Mouse (Mus musculus): ENCODE data around the gene Snapin. TPM values are rescaled to one million over a fixed set of nuclear protein-coding genes. Genes with fewer than 3 reads are reported as not detected.

Gene Snapin
- polyA plus RNA-seq, 1 experiment from 2014 or later = 75.3 TPM

DNA sequence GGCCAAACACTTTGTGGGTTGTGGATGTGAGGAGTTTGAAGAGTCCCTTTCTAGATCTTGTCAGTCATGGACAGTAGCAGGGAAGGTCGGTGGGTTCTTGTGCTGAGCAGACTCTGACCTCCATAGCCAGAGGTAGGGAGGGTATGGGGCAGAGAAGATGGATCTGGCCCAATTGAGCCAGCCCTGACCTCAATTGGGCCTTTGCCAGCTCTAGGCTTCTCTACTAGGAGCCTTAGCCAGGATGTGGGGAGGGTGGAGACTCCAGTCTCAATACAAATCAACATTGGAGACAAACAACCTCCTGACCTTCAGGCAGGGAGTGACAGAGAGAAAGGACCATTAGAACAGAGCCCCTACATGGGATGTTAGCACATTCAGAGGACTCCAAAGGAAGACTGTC is 24.4 kb upstream of the Snapin start:
- peaks cover 10% of the 10 kb centered on the region for H3K36me3 ChIP-seq
- peak overlapping the region; percentile 80 for H3K9ac ChIP-seq
- no peaks in the 10 kb centered on the region for H3K9me3 ChIP-seq (replicated peaks)
- no peaks in the 10 kb centered on the region for H3K27me3 ChIP-seq (replicated peaks)
- H3K27ac ChIP-seq (ENCODE audit: poor library complexity, severe bottlenecking) = peak overlapping the region; percentile 55; the same call in 1 of the 2 replicates
- peaks cover 19% of the 10 kb centered on the region for H3K4me1 ChIP-seq (replicated peaks)
- WGBS = 35% methylated on average over 1 of the region's 1 CpGs
- peak overlapping the region; percentile 57 for H3K4me3 ChIP-seq
- peak; percentile 10; the same call in 1 of the 2 replicates for ATAC-seq (ENCODE audit: insufficient number of reproducible peaks, low FRiP score)
- peak overlapping the region; percentile 83 for H3K4me2 ChIP-seq

GRCm38 (mm10) chr3:90514691-90515090 is 23.9 kb upstream of the Snapin start:
- 0% methylated on average over 10 of the region's 10 CpGs for WGBS
- Histone ChIP-seq H3K4me3 (peak overlapping the region; percentile 57), H3K27me3 (replicated peaks) (no peaks in the 10 kb centered on the region), H3K27ac (ENCODE audit: poor library complexity, severe bottlenecking) (peak overlapping the region; percentile 78), H3K36me3 (peaks cover 9% of the 10 kb centered on the region), H3K4me2 (peak overlapping the region; percentile 83), H3K4me1 (replicated peaks) (peaks cover 19% of the 10 kb centered on the region), H3K9ac (peak overlapping the region; percentile 80), H3K9me3 (replicated peaks) (no peaks in the 10 kb centered on the region)
- peak; percentile 88 for ATAC-seq (ENCODE audit: insufficient number of reproducible peaks, low FRiP score)

DNA sequence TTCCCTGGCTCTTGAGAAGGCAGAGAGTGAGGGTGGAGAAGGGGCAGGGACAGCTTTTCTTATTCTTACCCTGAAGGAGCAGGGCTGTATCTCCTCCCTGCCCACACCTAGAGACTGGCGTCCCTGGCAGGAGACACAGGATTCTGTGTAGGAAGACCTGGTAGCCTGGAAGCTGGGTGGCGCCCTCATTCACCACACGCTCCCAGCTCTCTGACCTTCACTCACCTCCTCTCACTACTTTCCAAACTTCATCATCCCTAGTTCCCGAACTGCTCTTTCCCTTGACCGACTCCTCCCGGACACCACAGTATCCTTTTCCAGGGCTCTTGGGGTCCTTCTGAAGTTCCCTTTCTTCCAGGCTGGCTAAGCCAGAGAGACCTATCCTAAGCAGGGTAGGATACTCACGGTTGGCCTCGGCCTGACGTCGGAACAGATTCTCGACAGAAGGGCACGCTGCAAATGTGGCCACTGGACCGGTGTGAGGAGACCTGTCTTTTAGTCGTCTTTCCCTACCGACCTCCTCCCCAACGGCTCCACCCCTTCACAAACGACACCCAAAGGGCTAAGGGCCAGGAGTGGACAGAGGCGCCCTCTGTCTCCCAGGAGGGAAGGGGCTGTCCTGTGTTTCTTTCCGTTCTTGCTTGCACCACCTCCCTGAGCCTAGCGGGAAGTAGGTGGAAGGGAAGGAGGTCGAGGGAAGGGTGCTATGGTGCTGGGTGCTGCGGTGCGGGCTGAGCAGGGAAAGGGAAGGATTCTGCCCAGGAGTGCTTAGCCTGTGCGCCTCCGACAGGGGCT is 23.2 kb upstream of the Snapin start, which contains the start of the genes S100a1 and S100a13:
Gene S100a1 (minus strand): TSS at position 597 of the 795 bp plus-strand sequence.
Gene S100a13 (plus strand): TSS at position 640 of the 795 bp plus-strand sequence.
- ATAC-seq (ENCODE audit: insufficient number of reproducible peaks, low FRiP score) = peak; percentile 69
- Histone ChIP-seq H3K9ac (peak within 1 kb of the TSS; percentile 80), H3K36me3 (peaks cover 9% of the 10 kb centered on the region), H3K4me1 (replicated peaks) (peaks cover 19% of the 10 kb centered on the region), H3K4me3 (peak within 1 kb of the TSS; percentile 57), H3K27ac (ENCODE audit: poor library complexity, severe bottlenecking) (peak within 1 kb of the TSS; percentile 78), H3K27me3 (replicated peaks) (no peaks in the 10 kb centered on the region), H3K9me3 (replicated peaks) (no peaks in the 10 kb centered on the region), H3K4me2 (peak within 1 kb of the TSS; percentile 83)
- 2% methylated on average over 25 of the region's 25 CpGs for WGBS

DNA sequence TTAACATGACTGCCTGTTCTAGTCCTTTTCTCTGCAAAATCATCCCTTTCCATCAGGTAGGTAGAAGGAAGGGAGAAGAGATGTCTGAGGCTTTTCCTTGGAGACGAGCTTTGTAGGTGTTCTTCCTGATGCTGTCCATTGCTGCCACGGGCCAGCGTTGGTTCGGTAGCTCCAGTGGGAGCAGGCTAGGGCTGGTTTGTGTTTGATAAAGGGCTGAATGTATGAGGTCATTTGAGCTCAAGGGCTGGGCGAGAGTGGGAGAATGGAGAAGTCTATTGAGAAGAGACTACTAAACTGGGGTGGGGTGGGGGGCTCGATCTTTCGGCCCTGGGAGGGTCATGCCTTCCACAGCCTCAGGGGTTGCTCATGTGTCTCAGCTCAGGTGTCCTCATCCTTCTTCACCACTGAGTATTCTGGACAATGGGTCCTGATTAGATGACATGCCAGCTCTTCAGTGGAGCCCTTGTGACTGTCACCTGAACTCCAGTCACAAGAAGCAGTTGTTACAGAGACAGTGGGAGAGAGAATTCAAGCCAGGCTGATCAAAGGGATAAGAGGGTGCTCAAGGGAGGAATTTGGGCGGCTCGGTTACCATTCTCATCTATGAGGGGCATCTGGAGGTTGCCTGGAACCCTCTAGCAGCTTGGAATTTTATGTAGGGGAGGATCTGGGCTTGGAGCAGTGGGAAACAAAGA is 22.3 kb upstream of the Snapin start:
- no peak for ATAC-seq (ENCODE audit: insufficient number of reproducible peaks, low FRiP score)

GRCm38 (mm10) chr3:90512276-90512675 is 21.4 kb upstream of the Snapin start:
- Histone ChIP-seq H3K27ac (ENCODE audit: poor library complexity, severe bottlenecking) (no peak overlapping the region), H3K9me3 (replicated peaks) (no peaks in the 10 kb centered on the region), H3K4me3 (no peak overlapping the region), H3K36me3 (peaks cover 14% of the 10 kb centered on the region), H3K27me3 (replicated peaks) (no peaks in the 10 kb centered on the region), H3K4me2 (no peak overlapping the region), H3K4me1 (replicated peaks) (peaks cover 28% of the 10 kb centered on the region), H3K9ac (no peak overlapping the region)
- 78% methylated on average over 5 of the region's 5 CpGs for WGBS
- no peak for ATAC-seq (ENCODE audit: insufficient number of reproducible peaks, low FRiP score)

More for the DNA sequence above, 22.3 kb upstream of the Snapin start:
- H3K36me3 ChIP-seq = peaks cover 9% of the 10 kb centered on the region
- H3K9me3 ChIP-seq (replicated peaks) = no peaks in the 10 kb centered on the region
- peaks cover 21% of the 10 kb centered on the region for H3K4me1 ChIP-seq (replicated peaks)
- peak overlapping the region; percentile 80 for H3K9ac ChIP-seq
- peak overlapping the region; percentile 57 for H3K4me3 ChIP-seq
- H3K27ac ChIP-seq (ENCODE audit: poor library complexity, severe bottlenecking) = no peak overlapping the region
- 64% methylated on average over 9 of the region's 9 CpGs for WGBS
- H3K4me2 ChIP-seq = peak overlapping the region; percentile 83
- no peaks in the 10 kb centered on the region for H3K27me3 ChIP-seq (replicated peaks)

DNA sequence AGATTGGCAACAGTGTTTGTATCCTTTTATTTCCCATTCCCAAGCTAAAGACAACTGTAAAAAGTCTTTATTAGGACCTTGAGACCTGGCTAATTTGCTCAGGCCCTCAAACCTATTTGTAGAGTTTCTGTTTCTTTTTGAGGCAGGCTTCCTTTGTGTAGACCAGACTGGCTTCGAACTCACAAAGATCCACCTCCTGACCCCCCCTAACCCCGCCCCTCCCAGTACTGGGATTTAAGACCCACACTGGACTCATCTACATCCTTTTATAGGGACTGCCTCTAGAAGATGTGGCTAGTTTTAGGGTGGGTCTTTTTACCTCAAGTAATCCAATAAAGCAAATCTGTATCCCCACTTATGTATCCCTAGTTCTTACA is 18.9 kb upstream of the Snapin start:
- no peak for ATAC-seq (ENCODE audit: insufficient number of reproducible peaks, low FRiP score)
- Histone ChIP-seq H3K4me3 (peak overlapping the region; percentile 98), H3K36me3 (peaks cover 32% of the 10 kb centered on the region), H3K9me3 (replicated peaks) (no peaks in the 10 kb centered on the region), H3K27me3 (replicated peaks) (no peaks in the 10 kb centered on the region), H3K9ac (no peak overlapping the region), H3K4me2 (peak overlapping the region; percentile 89), H3K27ac (ENCODE audit: poor library complexity, severe bottlenecking) (peak overlapping the region; percentile 79), H3K4me1 (replicated peaks) (peaks cover 22% of the 10 kb centered on the region)
- WGBS = 27% methylated on average over 2 of the region's 2 CpGs

GRCm38 (mm10) chr3:90508950-90509746 is 18.3 kb upstream of the Snapin start, which contains the start of gene Chtop:
Gene Chtop, minus strand, starts transcription at chr3:90509498.
- H3K4me2 ChIP-seq = peak within 1 kb of the TSS; percentile 89
- peak within 1 kb of the TSS; percentile 96 for H3K27ac ChIP-seq (ENCODE audit: poor library complexity, severe bottlenecking)
- H3K36me3 ChIP-seq = peaks cover 35% of the 10 kb centered on the region
- peak; percentile 94 for ATAC-seq (ENCODE audit: insufficient number of reproducible peaks, low FRiP score)
- peaks cover 22% of the 10 kb centered on the region for H3K4me1 ChIP-seq (replicated peaks)
- H3K4me3 ChIP-seq = peak within 1 kb of the TSS; percentile 98
- no peaks in the 10 kb centered on the region for H3K27me3 ChIP-seq (replicated peaks)
- WGBS = under 1% methylated on average over 66 of the region's 66 CpGs
- peak within 1 kb of the TSS; percentile 99 for H3K9ac ChIP-seq
- H3K9me3 ChIP-seq (replicated peaks) = no peaks in the 10 kb centered on the region

DNA sequence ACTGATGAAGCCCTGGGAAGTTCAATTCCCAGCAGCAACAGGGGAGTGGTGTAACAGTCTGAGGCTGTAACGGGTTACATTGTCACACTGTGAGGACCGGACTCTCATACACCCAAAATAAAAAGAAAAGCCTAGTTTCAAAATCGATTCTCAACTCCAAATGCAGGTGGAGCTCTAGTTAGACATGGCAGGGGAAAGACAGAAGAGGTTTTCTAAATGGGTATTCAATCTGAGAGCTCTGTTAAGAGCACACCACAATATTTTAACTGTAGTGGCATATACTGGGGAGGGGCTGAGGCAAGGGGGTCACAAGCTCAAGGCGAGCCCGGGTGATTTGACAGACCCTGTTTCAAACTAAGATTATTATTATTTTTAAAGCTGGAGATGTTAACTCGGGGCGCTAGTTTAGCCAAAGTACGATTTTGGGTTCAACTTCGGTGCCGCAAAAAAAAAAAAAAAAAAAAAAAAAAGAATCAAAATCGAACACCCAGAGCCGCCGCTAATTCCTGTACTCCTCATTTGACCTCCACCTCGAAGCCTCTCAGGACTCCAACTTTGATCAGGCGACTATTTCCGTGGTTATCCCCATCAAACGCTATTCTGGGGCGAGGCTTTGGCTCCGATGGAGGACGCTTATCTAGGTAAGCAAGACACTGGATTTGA is 17.6 kb upstream of the Snapin start:
- Histone ChIP-seq H3K9me3 (replicated peaks) (no peaks in the 10 kb centered on the region), H3K4me2 (peak overlapping the region; percentile 89), H3K36me3 (peaks cover 41% of the 10 kb centered on the region), H3K9ac (peak overlapping the region; percentile 99), H3K4me3 (peak overlapping the region; percentile 98), H3K4me1 (replicated peaks) (peaks cover 19% of the 10 kb centered on the region), H3K27ac (ENCODE audit: poor library complexity, severe bottlenecking) (peak overlapping the region; percentile 96), H3K27me3 (replicated peaks) (no peaks in the 10 kb centered on the region)
- 3% methylated on average over 20 of the region's 20 CpGs for WGBS
- ATAC-seq (ENCODE audit: insufficient number of reproducible peaks, low FRiP score) = no peak

DNA sequence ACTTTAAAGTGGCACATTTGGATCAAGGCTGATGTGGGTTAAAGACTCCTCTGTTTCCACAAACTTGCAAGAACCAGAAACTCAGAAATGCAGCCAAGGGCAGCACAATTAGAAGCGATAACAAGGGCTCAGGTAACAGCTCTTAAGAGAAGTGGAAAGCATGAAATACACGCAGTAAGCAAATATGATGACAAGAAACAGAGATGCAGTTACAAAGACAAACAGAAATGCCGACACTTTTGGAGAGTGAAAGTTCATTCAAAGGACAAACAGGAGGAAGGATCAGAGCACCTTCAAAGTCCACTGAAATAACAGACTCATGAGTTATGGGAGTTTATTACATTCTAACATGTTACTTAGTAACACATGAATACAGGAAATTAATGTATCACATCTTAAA is 15.5 kb upstream of the Snapin start:
- Histone ChIP-seq H3K4me1 (replicated peaks) (peaks cover 12% of the 10 kb centered on the region), H3K27me3 (replicated peaks) (no peaks in the 10 kb centered on the region), H3K4me2 (no peak overlapping the region), H3K27ac (ENCODE audit: poor library complexity, severe bottlenecking) (no peak overlapping the region), H3K9me3 (replicated peaks) (no peaks in the 10 kb centered on the region), H3K4me3 (no peak overlapping the region), H3K36me3 (peaks cover 60% of the 10 kb centered on the region), H3K9ac (no peak overlapping the region)
- ATAC-seq (ENCODE audit: insufficient number of reproducible peaks, low FRiP score) = no peak
- 85% methylated on average over 3 of the region's 3 CpGs for WGBS

- 97% methylated on average over 5 of the region's 5 CpGs for WGBS
- H3K4me3 ChIP-seq = no peak overlapping the region
- H3K9ac ChIP-seq = no peak overlapping the region
- no peaks in the 10 kb centered on the region for H3K9me3 ChIP-seq (replicated peaks)
- ATAC-seq (ENCODE audit: insufficient number of reproducible peaks, low FRiP score) = no peak
- peaks cover 12% of the 10 kb centered on the region for H3K4me1 ChIP-seq (replicated peaks)
- no peak overlapping the region for H3K27ac ChIP-seq (ENCODE audit: poor library complexity, severe bottlenecking)
- H3K4me2 ChIP-seq = no peak overlapping the region
- peaks cover 57% of the 10 kb centered on the region for H3K36me3 ChIP-seq
- H3K27me3 ChIP-seq (replicated peaks) = no peaks in the 10 kb centered on the region
Measured at GRCm38 (mm10) chr3:90505216-90505615, 14.4 kb upstream of the Snapin start.

Measured in heart, embryonic 12.5 days (tissue).